Mouse (Mus musculus) CH12F3 (cell line): Measurements from ENCODE around the gene Tubgcp5.
"Not testable (repeated sequence)": the region's sequence is repeated elsewhere in the genome, so short reads cannot be mapped to it uniquely, and the experiment has no call there.

Source experiments
- in situ Hi-C: fragments of 300-500 bp; cut with MboI; formaldehyde crosslinking; loops from 2 replicates; pipeline ENCODE4 v1.14.3; 2020; ENCODE audit warnings: low sequenced_read_pairs

The Tubgcp5 gene

GRCm38 (mm10) chr7:55793952-55794603 lies at the start of gene Tubgcp5:
Gene Tubgcp5, plus strand, starts transcription at chr7:55794154.
- in situ Hi-C loops = no loop called here

- in situ Hi-C loops = no loop called here
These were observed 49.3 kb upstream of the Tubgcp5 start for GRCm38 (mm10) chr7:55744566-55745220.

GRCm38 (mm10) chr7:55750841-55751240 lies 43.1 kb upstream of the Tubgcp5 start:
- in situ Hi-C loops = no loop called here

- in situ Hi-C loops = no loop called here
These were observed 34.6 kb upstream of the Tubgcp5 start for GRCm38 (mm10) chr7:55759346-55759745.

- in situ Hi-C loops = no loop called here
These were observed 26.0 kb upstream of the Tubgcp5 start, which contains the start of gene Siglech for GRCm38 (mm10) chr7:55767926-55768325. Gene Siglech, plus strand, starts transcription at chr7:55768178.

- in situ Hi-C loops = no loop called here
These were observed 13.9 kb upstream of the Tubgcp5 start for GRCm38 (mm10) chr7:55780011-55780410.

- in situ Hi-C loops = no loop called here
These were observed 11.5 kb upstream of the Tubgcp5 start for GRCm38 (mm10) chr7:55782493-55782892.

- in situ Hi-C loops = no loop called here
These were observed 9.4 kb upstream of the Tubgcp5 start for GRCm38 (mm10) chr7:55784580-55784979.

- in situ Hi-C loops = not testable (repeated sequence)
These were observed 3.4 kb upstream of the Tubgcp5 start for GRCm38 (mm10) chr7:55790586-55790985.

- in situ Hi-C loops = no loop called here
These were observed 1.7 kb upstream of the Tubgcp5 start for GRCm38 (mm10) chr7:55792280-55792679.

GRCm38 (mm10) chr7:55793236-55793951 lies 560 bp upstream of the Tubgcp5 start:
- in situ Hi-C loops = no loop called here

- in situ Hi-C loops = no loop called here
These were observed 6.0 kb downstream of the Tubgcp5 start for GRCm38 (mm10) chr7:55799981-55800380.

- in situ Hi-C loops = no loop called here
These were observed 16.0 kb downstream of the Tubgcp5 start for GRCm38 (mm10) chr7:55809967-55810366.

GRCm38 (mm10) chr7:55824468-55824867 lies 30.5 kb downstream of the Tubgcp5 start:
- in situ Hi-C loops = no loop called here

GRCm38 (mm10) chr7:55827551-55827950 lies 33.6 kb downstream of the Tubgcp5 start:
- in situ Hi-C loops = no loop called here

- in situ Hi-C loops = no loop called here
These were observed 42.9 kb downstream of the Tubgcp5 start for GRCm38 (mm10) chr7:55836877-55837276.

GRCm38 (mm10) chr7:55841445-55841844 lies 47.5 kb downstream of the Tubgcp5 start, which contains the start of gene Cyfip1:
Gene Cyfip1, plus strand, starts transcription at chr7:55841745.
- in situ Hi-C loops = no loop called here

GRCm38 (mm10) chr7:55841977-55842503 lies 48.1 kb downstream of the Tubgcp5 start:
- in situ Hi-C loops = no loop called here

GRCm38 (mm10) chr7:55842504-55843152 lies 48.7 kb downstream of the Tubgcp5 start:
- in situ Hi-C loops = no loop called here

- in situ Hi-C loops = no loop called here
These were observed 52.8 kb downstream of the Tubgcp5 start for GRCm38 (mm10) chr7:55846606-55847312.
